Mouse (Mus musculus): ENCODE results near the gene Gja4. TPM values are rescaled to one million over a fixed set of nuclear protein-coding genes. Genes with fewer than 3 reads are reported as not detected.
A peak's percentile ranks its signal among the peaks of the same experiment; 100 is the strongest.

The Gja4 gene
- polyA plus RNA-seq, 1 experiment from 2014 or later, result 58.3 TPM

- H3K9me3 ChIP-seq (ENCODE audit: low read length), result no peaks in the 10 kb centered on the region
- TF ChIP-seq EP300 (IDR thresholded peaks at IDR 0.05) (no peak), CTCF (IDR thresholded peaks at IDR 0.05) (no peak)
- H3K4me2 ChIP-seq (replicated peaks; ENCODE audit: low read depth, low read length), result no peak overlapping the region
- DNase-seq (ENCODE audit: low spot score), result no peak
- no peak overlapping the region for H3K27ac ChIP-seq (ENCODE audit: low read length)
- ATAC-seq, result no peak
- H3K36me3 ChIP-seq (ENCODE audit: insufficient read depth, low read length), result no peaks in the 10 kb centered on the region
- H3K4me3 ChIP-seq (ENCODE audit: low read depth, low read length), result no peak overlapping the region
- peaks cover 4% of the 10 kb centered on the region; the same call in 1 of the 2 replicates for H3K4me1 ChIP-seq (ENCODE audit: insufficient read depth, low read depth, low read length)
- H3K9ac ChIP-seq (replicated peaks; ENCODE audit: low read depth), result no peak overlapping the region
- 41% methylated on average over 1 of the region's 1 CpGs for WGBS
- no peaks in the 10 kb centered on the region for H3K27me3 ChIP-seq (replicated peaks; ENCODE audit: insufficient read depth, low read length)
Measured at GRCm38 (mm10) chr4:127352594-127352993, 38.8 kb upstream of the Gja4 start.

- Histone ChIP-seq H3K4me1 (ENCODE audit: insufficient read depth, low read depth, low read length) (peaks cover 4% of the 10 kb centered on the region; the same call in 1 of the 2 replicates), H3K4me2 (replicated peaks; ENCODE audit: low read depth, low read length) (no peak overlapping the region), H3K36me3 (ENCODE audit: insufficient read depth, low read length) (no peaks in the 10 kb centered on the region), H3K9me3 (ENCODE audit: low read length) (no peaks in the 10 kb centered on the region), H3K27me3 (replicated peaks; ENCODE audit: insufficient read depth, low read length) (no peaks in the 10 kb centered on the region), H3K9ac (replicated peaks; ENCODE audit: low read depth) (no peak overlapping the region), H3K27ac (ENCODE audit: low read length) (no peak overlapping the region), H3K4me3 (ENCODE audit: low read depth, low read length) (no peak overlapping the region)
- no peak for ATAC-seq
- 36% methylated on average over 4 of the region's 4 CpGs for WGBS
- no peak for DNase-seq (ENCODE audit: low spot score)
- TF ChIP-seq CTCF (IDR thresholded peaks at IDR 0.05) (no peak), EP300 (IDR thresholded peaks at IDR 0.05) (no peak)
Measured at GRCm38 (mm10) chr4:127349560-127350300, 35.9 kb upstream of the Gja4 start.

GRCm38 (mm10) chr4:127345000-127345399 is 31.2 kb upstream of the Gja4 start:
- Histone ChIP-seq H3K4me1 (ENCODE audit: insufficient read depth, low read depth, low read length) (no peaks in the 10 kb centered on the region), H3K4me2 (replicated peaks; ENCODE audit: low read depth, low read length) (no peak overlapping the region), H3K36me3 (ENCODE audit: insufficient read depth, low read length) (no peaks in the 10 kb centered on the region), H3K27me3 (replicated peaks; ENCODE audit: insufficient read depth, low read length) (no peaks in the 10 kb centered on the region), H3K9me3 (ENCODE audit: low read length) (no peaks in the 10 kb centered on the region), H3K27ac (ENCODE audit: low read length) (no peak overlapping the region), H3K9ac (replicated peaks; ENCODE audit: low read depth) (no peak overlapping the region), H3K4me3 (ENCODE audit: low read depth, low read length) (no peak overlapping the region)
- no peak for TF ChIP-seq CTCF (IDR thresholded peaks at IDR 0.05)
- no peak for TF ChIP-seq EP300 (IDR thresholded peaks at IDR 0.05)
- WGBS, result 57% methylated on average over 5 of the region's 5 CpGs
- DNase-seq (ENCODE audit: low spot score) (no peak), ATAC-seq (no peak)

GRCm38 (mm10) chr4:127341372-127341771 is 27.5 kb upstream of the Gja4 start:
- Histone ChIP-seq H3K4me1 (ENCODE audit: insufficient read depth, low read depth, low read length) (no peaks in the 10 kb centered on the region), H3K9me3 (ENCODE audit: low read length) (no peaks in the 10 kb centered on the region), H3K4me3 (ENCODE audit: low read depth, low read length) (no peak overlapping the region), H3K9ac (replicated peaks; ENCODE audit: low read depth) (no peak overlapping the region), H3K27ac (ENCODE audit: low read length) (no peak overlapping the region), H3K36me3 (ENCODE audit: insufficient read depth, low read length) (no peaks in the 10 kb centered on the region), H3K27me3 (replicated peaks; ENCODE audit: insufficient read depth, low read length) (no peaks in the 10 kb centered on the region), H3K4me2 (replicated peaks; ENCODE audit: low read depth, low read length) (no peak overlapping the region)
- TF ChIP-seq CTCF (IDR thresholded peaks at IDR 0.05) (no peak), EP300 (IDR thresholded peaks at IDR 0.05) (no peak)
- ATAC-seq, result no peak
- no peak for DNase-seq (ENCODE audit: low spot score)
- WGBS, result 43% methylated on average over 6 of the region's 6 CpGs

GRCm38 (mm10) chr4:127337668-127338067 is 23.8 kb upstream of the Gja4 start:
- H3K4me2 ChIP-seq (replicated peaks; ENCODE audit: low read depth, low read length), result no peak overlapping the region
- no peaks in the 10 kb centered on the region for H3K27me3 ChIP-seq (replicated peaks; ENCODE audit: insufficient read depth, low read length)
- no peak for ATAC-seq
- WGBS, result 79% methylated on average over 5 of the region's 5 CpGs
- no peak overlapping the region for H3K4me3 ChIP-seq (ENCODE audit: low read depth, low read length)
- TF ChIP-seq CTCF (IDR thresholded peaks at IDR 0.05), result no peak
- TF ChIP-seq EP300 (IDR thresholded peaks at IDR 0.05), result no peak
- no peak for DNase-seq (ENCODE audit: low spot score)
- H3K4me1 ChIP-seq (ENCODE audit: insufficient read depth, low read depth, low read length), result no peaks in the 10 kb centered on the region
- H3K9me3 ChIP-seq (ENCODE audit: low read length), result no peaks in the 10 kb centered on the region
- no peak overlapping the region for H3K9ac ChIP-seq (replicated peaks; ENCODE audit: low read depth)
- H3K27ac ChIP-seq (ENCODE audit: low read length), result no peak overlapping the region
- no peaks in the 10 kb centered on the region for H3K36me3 ChIP-seq (ENCODE audit: insufficient read depth, low read length)

GRCm38 (mm10) chr4:127334870-127335504 is 21.1 kb upstream of the Gja4 start:
- no peak overlapping the region for H3K4me2 ChIP-seq (replicated peaks; ENCODE audit: low read depth, low read length)
- H3K9ac ChIP-seq (replicated peaks; ENCODE audit: low read depth), result no peak overlapping the region
- peak overlapping the region; percentile 35; the same call in 1 of the 2 replicates for H3K27ac ChIP-seq (ENCODE audit: low read length)
- ATAC-seq (peak; percentile 82), DNase-seq (ENCODE audit: low spot score) (peak; percentile 58)
- no peaks in the 10 kb centered on the region for H3K36me3 ChIP-seq (ENCODE audit: insufficient read depth, low read length)
- WGBS, result 12% methylated on average over 5 of the region's 5 CpGs
- TF ChIP-seq EP300 (IDR thresholded peaks at IDR 0.05), result 0 out of 2 replicates have a peak, but pooled peaks have one; percentile 18
- TF ChIP-seq CTCF (IDR thresholded peaks at IDR 0.05), result no peak
- no peaks in the 10 kb centered on the region for H3K9me3 ChIP-seq (ENCODE audit: low read length)
- H3K4me3 ChIP-seq (ENCODE audit: low read depth, low read length), result no peak overlapping the region
- no peaks in the 10 kb centered on the region; the same call in 1 of the 2 replicates for H3K4me1 ChIP-seq (ENCODE audit: insufficient read depth, low read depth, low read length)
- H3K27me3 ChIP-seq (replicated peaks; ENCODE audit: insufficient read depth, low read length), result peaks cover 10% of the 10 kb centered on the region; the same call in 1 of the 2 replicates
